Mouse (Mus musculus): ENCODE measurements around the gene Zzz3. TPM values are rescaled to one million over a fixed set of nuclear protein-coding genes. Genes with fewer than 3 reads are reported as not detected.

The Zzz3 gene
- polyA plus RNA-seq, 1 experiment from 2014 or later = 25.5 TPM

DNA sequence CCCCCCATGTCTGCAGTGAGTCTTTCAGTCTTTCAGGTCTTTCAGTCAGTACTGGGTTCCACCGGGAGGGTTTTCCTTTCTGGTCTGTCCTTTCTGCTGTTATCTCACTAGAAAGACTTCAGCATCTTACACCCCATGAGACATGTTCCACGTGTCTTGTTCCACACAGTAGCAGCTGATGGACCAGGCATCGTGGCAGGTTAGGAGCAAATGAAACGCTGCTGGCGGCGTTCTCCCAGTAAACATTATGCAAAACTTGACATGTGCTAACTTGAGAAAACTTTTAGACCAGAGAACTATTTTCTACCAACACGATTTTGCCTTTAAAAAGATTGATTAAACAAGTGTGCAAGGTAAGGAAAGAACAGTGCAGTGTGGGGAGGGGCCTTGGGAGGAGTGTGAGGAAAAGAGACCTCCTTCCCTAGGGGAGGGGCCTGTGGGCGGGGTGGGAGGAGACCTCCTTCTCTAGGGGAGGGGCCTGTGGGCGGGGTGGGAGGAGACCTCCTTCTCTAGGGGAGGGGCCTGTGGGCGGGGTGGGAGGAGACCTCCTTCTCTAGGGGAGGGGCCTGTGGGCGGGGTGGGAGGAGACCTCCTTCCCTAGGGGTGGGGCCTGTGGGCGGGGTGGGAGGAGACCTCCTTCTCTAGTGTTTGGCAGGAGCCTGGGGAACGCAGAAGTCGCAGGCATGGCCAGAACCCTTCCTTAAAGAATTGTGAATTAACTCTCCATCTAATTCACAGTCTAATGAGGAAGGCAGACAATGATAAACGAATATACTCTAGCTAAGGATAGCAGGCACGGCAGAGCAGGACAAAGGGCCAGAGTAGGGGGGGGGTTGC is 83.5 kb downstream of the Zzz3 start:
- peak; percentile 72 for ATAC-seq
- no peaks in the 10 kb centered on the region for H3K9me3 ChIP-seq (ENCODE audit: low read length)
- no peak overlapping the region for H3K9ac ChIP-seq (replicated peaks; ENCODE audit: low read depth)
- no peaks in the 10 kb centered on the region for H3K27me3 ChIP-seq (replicated peaks; ENCODE audit: insufficient read depth, low read length)
- DNase-seq (ENCODE audit: low spot score) = peak; percentile 87
- no peak overlapping the region for H3K27ac ChIP-seq (ENCODE audit: low read length)
- H3K4me1 ChIP-seq (ENCODE audit: insufficient read depth, low read depth, low read length) = peaks cover 5% of the 10 kb centered on the region; the same call in 1 of the 2 replicates
- TF ChIP-seq EP300 (IDR thresholded peaks at IDR 0.05) = no peak
- TF ChIP-seq CTCF (IDR thresholded peaks at IDR 0.05) = no peak
- 2% methylated on average over 12 of the region's 16 CpGs for WGBS
- H3K4me2 ChIP-seq (replicated peaks; ENCODE audit: low read depth, low read length) = peak overlapping the region; percentile 88
- peak overlapping the region; percentile 39 for H3K4me3 ChIP-seq (ENCODE audit: low read depth, low read length)
- H3K36me3 ChIP-seq (ENCODE audit: insufficient read depth, low read length) = no peaks in the 10 kb centered on the region

DNA sequence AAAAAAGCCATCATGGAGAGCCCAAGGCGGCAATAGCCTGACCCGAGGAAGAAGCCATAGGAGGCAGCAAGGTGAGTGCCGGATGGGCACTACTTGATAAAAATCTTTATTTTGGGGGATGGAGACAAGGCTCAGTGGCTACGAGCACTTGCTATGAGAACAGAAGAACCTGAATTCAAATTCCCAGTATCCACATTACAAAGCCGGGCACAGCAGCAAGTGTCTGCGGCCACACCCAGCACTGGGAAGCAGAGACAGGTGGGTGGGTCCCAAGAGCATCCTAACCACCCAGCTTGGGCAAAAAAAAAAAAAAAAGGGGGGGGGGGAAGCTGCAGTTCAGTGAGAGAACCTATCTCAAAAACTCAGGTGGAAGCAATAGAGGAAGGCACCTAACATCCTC is 85.1 kb downstream of the Zzz3 start:
- Histone ChIP-seq H3K27ac (ENCODE audit: low read length) (no peak overlapping the region), H3K4me2 (replicated peaks; ENCODE audit: low read depth, low read length) (no peak overlapping the region), H3K36me3 (ENCODE audit: insufficient read depth, low read length) (no peaks in the 10 kb centered on the region), H3K9ac (replicated peaks; ENCODE audit: low read depth) (no peak overlapping the region), H3K27me3 (replicated peaks; ENCODE audit: insufficient read depth, low read length) (no peaks in the 10 kb centered on the region), H3K4me3 (ENCODE audit: low read depth, low read length) (no peak overlapping the region), H3K4me1 (ENCODE audit: insufficient read depth, low read depth, low read length) (peaks cover 5% of the 10 kb centered on the region; the same call in 1 of the 2 replicates), H3K9me3 (ENCODE audit: low read length) (no peaks in the 10 kb centered on the region)
- ATAC-seq (no peak), DNase-seq (ENCODE audit: low spot score) (no peak)
- WGBS = 96% methylated on average over 6 of the region's 6 CpGs
- TF ChIP-seq CTCF (IDR thresholded peaks at IDR 0.05) (no peak), EP300 (IDR thresholded peaks at IDR 0.05) (no peak)

GRCm38 (mm10) chr3:152482182-152482581 is 86.9 kb downstream of the Zzz3 start:
- H3K4me2 ChIP-seq (replicated peaks; ENCODE audit: low read depth, low read length) = no peak overlapping the region
- H3K27me3 ChIP-seq (replicated peaks; ENCODE audit: insufficient read depth, low read length) = no peaks in the 10 kb centered on the region
- H3K36me3 ChIP-seq (ENCODE audit: insufficient read depth, low read length) = no peaks in the 10 kb centered on the region
- H3K9ac ChIP-seq (replicated peaks; ENCODE audit: low read depth) = no peak overlapping the region
- H3K27ac ChIP-seq (ENCODE audit: low read length) = no peak overlapping the region
- no peak for TF ChIP-seq EP300 (IDR thresholded peaks at IDR 0.05)
- TF ChIP-seq CTCF (IDR thresholded peaks at IDR 0.05) = no peak
- WGBS = 82% methylated on average over 8 of the region's 8 CpGs
- H3K4me3 ChIP-seq (ENCODE audit: low read depth, low read length) = no peak overlapping the region
- ATAC-seq = no peak
- H3K9me3 ChIP-seq (ENCODE audit: low read length) = no peaks in the 10 kb centered on the region
- no peak for DNase-seq (ENCODE audit: low spot score)
- H3K4me1 ChIP-seq (ENCODE audit: insufficient read depth, low read depth, low read length) = peaks cover 5% of the 10 kb centered on the region; the same call in 1 of the 2 replicates

DNA sequence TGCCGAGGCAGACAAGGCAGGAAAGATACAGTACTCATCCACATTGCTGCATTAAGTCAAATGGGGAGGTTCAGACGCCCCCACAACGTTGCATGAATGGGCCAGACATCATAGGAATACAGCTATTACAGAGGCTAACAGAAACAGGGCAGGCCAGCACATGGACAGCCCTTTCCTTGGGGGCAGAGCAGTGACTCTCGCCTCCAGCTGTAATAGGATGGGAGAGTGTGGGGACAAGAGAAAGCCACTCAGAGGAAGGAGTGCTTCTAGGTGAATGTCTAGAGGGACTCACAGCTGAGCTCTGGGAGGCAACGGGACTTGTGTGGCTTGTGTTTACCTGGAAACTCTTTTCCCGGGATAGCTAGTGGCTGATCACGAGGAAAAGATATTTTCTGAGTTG is 88.5 kb downstream of the Zzz3 start:
- no peak for DNase-seq (ENCODE audit: low spot score)
- Histone ChIP-seq H3K36me3 (ENCODE audit: insufficient read depth, low read length) (no peaks in the 10 kb centered on the region), H3K4me1 (ENCODE audit: insufficient read depth, low read depth, low read length) (no peaks in the 10 kb centered on the region), H3K4me3 (ENCODE audit: low read depth, low read length) (no peak overlapping the region), H3K27ac (ENCODE audit: low read length) (no peak overlapping the region), H3K9ac (replicated peaks; ENCODE audit: low read depth) (no peak overlapping the region), H3K9me3 (ENCODE audit: low read length) (no peaks in the 10 kb centered on the region), H3K27me3 (replicated peaks; ENCODE audit: insufficient read depth, low read length) (no peaks in the 10 kb centered on the region), H3K4me2 (replicated peaks; ENCODE audit: low read depth, low read length) (no peak overlapping the region)
- no peak for ATAC-seq
- no peak for TF ChIP-seq CTCF (IDR thresholded peaks at IDR 0.05)
- no peak for TF ChIP-seq EP300 (IDR thresholded peaks at IDR 0.05)
- 25% methylated on average over 7 of the region's 7 CpGs for WGBS

- Histone ChIP-seq H3K4me3 (ENCODE audit: low read depth, low read length) (no peak overlapping the region), H3K9me3 (ENCODE audit: low read length) (no peaks in the 10 kb centered on the region), H3K27ac (ENCODE audit: low read length) (no peak overlapping the region), H3K4me2 (replicated peaks; ENCODE audit: low read depth, low read length) (no peak overlapping the region), H3K27me3 (replicated peaks; ENCODE audit: insufficient read depth, low read length) (no peaks in the 10 kb centered on the region), H3K4me1 (ENCODE audit: insufficient read depth, low read depth, low read length) (no peaks in the 10 kb centered on the region), H3K9ac (replicated peaks; ENCODE audit: low read depth) (no peak overlapping the region), H3K36me3 (ENCODE audit: insufficient read depth, low read length) (no peaks in the 10 kb centered on the region)
- no peak for TF ChIP-seq EP300 (IDR thresholded peaks at IDR 0.05)
- ATAC-seq = no peak
- 29% methylated on average over 6 of the region's 6 CpGs for whole genome bisulfite sequencing
- DNase-seq (ENCODE audit: low spot score) = no peak
These were observed 88.9 kb downstream of the Zzz3 start for GRCm38 (mm10) chr3:152484206-152484605.

- Histone ChIP-seq H3K4me2 (replicated peaks; ENCODE audit: low read depth, low read length) (no peak overlapping the region), H3K27me3 (replicated peaks; ENCODE audit: insufficient read depth, low read length) (no peaks in the 10 kb centered on the region)
- 77% methylated on average over 4 of the region's 4 CpGs for WGBS
These were observed 93.7 kb downstream of the Zzz3 start for GRCm38 (mm10) chr3:152488964-152489363.

More at GRCm38 (mm10) chr3:152488964-152489363, 93.7 kb downstream of the Zzz3 start:
- ATAC-seq (no peak), DNase-seq (ENCODE audit: low spot score) (no peak)
- no peak overlapping the region for H3K9ac ChIP-seq (replicated peaks; ENCODE audit: low read depth)
- TF ChIP-seq CTCF (IDR thresholded peaks at IDR 0.05) = no peak
- TF ChIP-seq EP300 (IDR thresholded peaks at IDR 0.05) = no peak
- H3K9me3 ChIP-seq (ENCODE audit: low read length) = no peaks in the 10 kb centered on the region
- no peak overlapping the region for H3K27ac ChIP-seq (ENCODE audit: low read length)
- no peaks in the 10 kb centered on the region for H3K36me3 ChIP-seq (ENCODE audit: insufficient read depth, low read length)
- peaks cover 4% of the 10 kb centered on the region; the same call in 1 of the 2 replicates for H3K4me1 ChIP-seq (ENCODE audit: insufficient read depth, low read depth, low read length)
- no peak overlapping the region for H3K4me3 ChIP-seq (ENCODE audit: low read depth, low read length)

All from lung, postnatal 0 days (tissue).